Mouse (Mus musculus) intestine, postnatal 0 days (tissue): ENCODE measurements around the gene Lama2. TPM values are rescaled to one million over a fixed set of nuclear protein-coding genes. Genes with fewer than 3 reads are reported as not detected.

Experiments
- ATAC-seq: fragments of 200-750 bp; cut with Nextera tagmentation; 2 replicates; pipeline ENCODE4 v1.8.0; 2017; ENCODE audit warnings: mild to moderate bottlenecking, moderate TSS enrichment, moderate library complexity
- H3K27ac ChIP-seq: fragments of 300-500 bp; sonication (generic); 2 replicates; pipeline ENCODE4 v1.5.1; 2014; ENCODE audit warnings: mild to moderate bottlenecking, low read depth, low read length, moderate library complexity
- H3K27me3 ChIP-seq: fragments of 300-500 bp; sonication (generic); replicated peaks from 2 replicates; pipeline ENCODE4 v1.6.1; 2014; ENCODE audit warnings: low read length, mixed read lengths; ENCODE audit not compliant: control insufficient read depth, insufficient read depth
- H3K36me3 ChIP-seq: fragments of 300-500 bp; sonication (generic); 2 replicates; pipeline ENCODE4 v1.6.1; 2014; ENCODE audit warnings: mild to moderate bottlenecking, moderate library complexity; ENCODE audit not compliant: control insufficient read depth, insufficient read depth
- H3K4me1 ChIP-seq: fragments of 300-500 bp; sonication (generic); replicated peaks from 2 replicates; pipeline ENCODE4 v1.6.1; 2014; ENCODE audit warnings: antibody characterized with exemption, low read length, mixed read lengths; ENCODE audit not compliant: control insufficient read depth, insufficient read depth
- H3K4me2 ChIP-seq: fragments of 300-500 bp; sonication (generic); replicated peaks from 2 replicates; pipeline ENCODE4 v1.6.1; 2014; ENCODE audit warnings: low read depth, mild to moderate bottlenecking, moderate library complexity
- H3K4me3 ChIP-seq: fragments of 300-500 bp; sonication (generic); 2 replicates; pipeline ENCODE4 v1.5.1; 2014; ENCODE audit warnings: low read depth, low read length
- H3K9ac ChIP-seq: fragments of 300-500 bp; sonication (generic); 2 replicates; pipeline ENCODE4 v1.6.1; 2014; ENCODE audit warnings: mild to moderate bottlenecking, low read depth, low read length
- H3K9me3 ChIP-seq: fragments of 300-500 bp; sonication (generic); 2 replicates; pipeline ENCODE4 v1.6.1; 2016; ENCODE audit warnings: mixed run types; ENCODE audit not compliant: control insufficient read depth
- CTCF ChIP-seq: sonication (generic); IDR thresholded peaks from 2 replicates; pipeline ENCODE4 v1.5.1; 2016; ENCODE audit warnings: low read depth, mild to moderate bottlenecking, control low read depth, antibody characterized with exemption, moderate library complexity
- WGBS: fragments of 180-500 bp; shearing (Covaris S2); extraction: QIAGEN DNeasy Blood & Tissue Kit; methylation state at CpG from one replicate; pipeline ENCODE4 v1.1.7; 2014; 5-methylcytosine and 5-hydroxymethylcytosine counted together
- polyA plus RNA-seq: library from polyadenylated mRNA; unstranded; fragments of >200 nt; fragmentation: Nextera tagmentation; extraction: Ambion mirVana; gene quantifications from 2 replicates; pipeline ENCODE4 v1.2.1, GENCODE M21; 2015

The Lama2 gene
- polyA plus RNA-seq, 1 experiment from 2014 or later, result 6.9 TPM

GRCm38 (mm10) chr10:27219698-27220097 lies 399.9 kb downstream of the Lama2 start:
- Histone ChIP-seq H3K9ac (no peak overlapping the region), H3K27me3 (no peaks in the 10 kb centered on the region), H3K4me2 (no peak overlapping the region), H3K9me3 (no peaks in the 10 kb centered on the region), H3K4me3 (no peak overlapping the region), H3K4me1 (no peaks in the 10 kb centered on the region), H3K36me3 (no peaks in the 10 kb centered on the region), H3K27ac (no peak overlapping the region)
- 68% methylated on average over 1 of the region's 1 CpGs for WGBS
- TF ChIP-seq CTCF, result no peak
- ATAC-seq, result no peak

- no peaks in the 10 kb centered on the region for H3K9me3 ChIP-seq
- H3K4me1 ChIP-seq, result no peaks in the 10 kb centered on the region
- no peak for ATAC-seq
- no peak overlapping the region for H3K4me3 ChIP-seq
- no peak for TF ChIP-seq CTCF
- no peak overlapping the region for H3K9ac ChIP-seq
- no peaks in the 10 kb centered on the region for H3K36me3 ChIP-seq
- H3K27me3 ChIP-seq, result no peaks in the 10 kb centered on the region
- 35% methylated on average over 12 of the region's 12 CpGs for WGBS
- no peak overlapping the region for H3K27ac ChIP-seq
- H3K4me2 ChIP-seq, result no peak overlapping the region
Measured at GRCm38 (mm10) chr10:27207320-27207719, 412.2 kb downstream of the Lama2 start.

DNA sequence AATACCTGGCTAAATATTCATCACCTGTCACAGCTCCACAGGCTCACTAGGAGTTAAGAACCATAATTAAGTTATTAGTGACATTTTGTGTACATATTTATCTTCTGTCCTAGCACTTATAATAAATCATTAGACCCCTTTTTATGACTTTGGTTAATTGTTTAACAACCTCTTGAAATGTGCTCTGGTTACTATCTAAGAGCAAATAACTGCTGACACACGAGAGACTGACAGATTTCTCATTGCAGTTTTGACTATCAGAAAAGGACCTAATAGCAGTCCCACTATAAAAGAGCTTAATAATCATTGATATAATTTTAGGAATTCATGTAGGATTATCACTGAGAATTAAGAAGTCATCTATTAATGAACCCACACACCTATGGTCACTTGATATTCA lies 421.1 kb downstream of the Lama2 start:
- H3K4me1 ChIP-seq, result no peaks in the 10 kb centered on the region
- 4% methylated on average over 1 of the region's 1 CpGs for WGBS
- no peak overlapping the region for H3K4me3 ChIP-seq
- no peaks in the 10 kb centered on the region for H3K9me3 ChIP-seq
- no peak overlapping the region for H3K9ac ChIP-seq
- no peak for ATAC-seq
- H3K27me3 ChIP-seq, result no peaks in the 10 kb centered on the region
- no peak overlapping the region for H3K27ac ChIP-seq
- no peak overlapping the region for H3K4me2 ChIP-seq
- no peaks in the 10 kb centered on the region for H3K36me3 ChIP-seq
- TF ChIP-seq CTCF, result no peak

DNA sequence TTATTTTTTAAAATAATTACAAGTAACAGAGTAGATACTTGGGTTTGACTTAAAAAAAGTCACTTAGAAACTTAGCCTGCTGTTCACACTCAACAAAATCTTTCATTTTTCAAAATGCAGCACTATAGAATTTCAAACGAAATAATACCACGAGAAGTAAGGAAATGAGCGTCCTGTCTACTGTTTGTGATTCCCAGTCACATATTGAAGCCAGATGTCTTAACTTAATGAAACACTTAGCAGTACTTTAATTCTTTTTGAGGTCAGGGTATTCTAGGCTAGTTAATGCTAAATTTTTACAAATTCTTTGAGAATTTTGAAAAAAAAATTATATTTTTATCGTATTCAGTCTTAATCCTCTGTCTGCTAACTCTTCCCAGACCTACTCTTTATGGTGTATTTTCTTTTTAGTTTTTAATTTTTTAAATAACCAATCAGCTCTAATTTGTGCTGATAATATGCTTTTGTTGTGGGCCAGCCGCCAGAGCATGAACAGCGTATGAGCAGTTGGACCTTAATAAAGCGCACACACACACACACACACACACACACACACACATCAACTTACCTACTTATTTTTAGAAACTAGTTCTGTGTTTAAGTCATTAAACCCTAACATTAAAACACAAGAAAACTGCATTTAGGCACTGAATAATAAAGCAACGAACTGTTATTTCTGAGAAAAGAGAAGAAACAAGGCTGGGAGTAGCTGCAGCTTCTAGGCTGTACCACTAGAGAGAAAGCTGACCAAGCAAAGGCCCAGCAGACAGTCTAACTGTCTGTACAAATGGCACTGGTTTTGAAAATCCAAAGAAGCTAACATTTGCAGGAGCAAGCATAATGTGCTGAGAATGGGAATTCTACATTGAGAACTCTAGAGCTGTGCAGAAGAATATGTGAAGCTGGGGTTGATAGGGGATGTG lies 425.3 kb downstream of the Lama2 start:
- no peak overlapping the region for H3K27ac ChIP-seq
- no peaks in the 10 kb centered on the region for H3K36me3 ChIP-seq
- no peak for TF ChIP-seq CTCF
- WGBS, result 88% methylated on average over 8 of the region's 8 CpGs
- H3K4me1 ChIP-seq, result no peaks in the 10 kb centered on the region
- no peaks in the 10 kb centered on the region for H3K9me3 ChIP-seq
- no peak overlapping the region for H3K9ac ChIP-seq
- H3K4me3 ChIP-seq, result no peak overlapping the region
- no peak overlapping the region for H3K4me2 ChIP-seq
- no peak for ATAC-seq
- no peaks in the 10 kb centered on the region for H3K27me3 ChIP-seq

- TF ChIP-seq CTCF, result no peak
- 88% methylated on average over 9 of the region's 9 CpGs for WGBS
- no peaks in the 10 kb centered on the region for H3K9me3 ChIP-seq
Measured at GRCm38 (mm10) chr10:27188630-27189365, 430.8 kb downstream of the Lama2 start.

DNA sequence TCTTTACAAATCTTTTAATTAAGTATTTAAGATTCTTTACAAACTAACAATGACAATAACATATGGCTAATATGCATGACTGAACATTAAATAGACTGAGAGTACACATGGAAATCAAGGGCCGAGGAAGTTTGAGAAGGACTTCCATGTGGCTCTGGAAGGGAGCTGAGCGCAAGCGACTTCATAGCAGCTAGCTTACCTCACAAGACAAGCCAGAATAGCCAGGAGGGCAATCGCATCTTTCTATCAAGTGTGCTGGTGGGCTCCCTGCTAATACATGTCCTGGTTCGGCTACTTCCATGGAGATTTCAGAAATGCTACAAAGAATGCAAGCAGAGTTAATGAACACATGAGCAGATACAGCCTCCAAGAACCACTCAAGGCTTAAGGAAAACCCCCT lies 435.4 kb downstream of the Lama2 start:
- no peak for TF ChIP-seq CTCF
- no peak for ATAC-seq
- Histone ChIP-seq H3K4me2 (no peak overlapping the region), H3K36me3 (no peaks in the 10 kb centered on the region), H3K4me3 (no peak overlapping the region), H3K27me3 (no peaks in the 10 kb centered on the region), H3K9me3 (no peaks in the 10 kb centered on the region), H3K9ac (no peak overlapping the region), H3K4me1 (no peaks in the 10 kb centered on the region), H3K27ac (no peak overlapping the region)
- WGBS, result 91% methylated on average over 5 of the region's 5 CpGs

More at GRCm38 (mm10) chr10:27188630-27189365, 430.8 kb downstream of the Lama2 start:
- H3K9ac ChIP-seq, result no peak overlapping the region
- no peak overlapping the region for H3K4me2 ChIP-seq
- H3K27me3 ChIP-seq, result no peaks in the 10 kb centered on the region
- no peaks in the 10 kb centered on the region for H3K36me3 ChIP-seq
- H3K27ac ChIP-seq, result no peak overlapping the region
- no peaks in the 10 kb centered on the region for H3K4me1 ChIP-seq
- no peak overlapping the region for H3K4me3 ChIP-seq
- no peak for ATAC-seq
